Mouse (Mus musculus): ENCODE results near the gene Olfr1499. TPM values are rescaled to one million over a fixed set of nuclear protein-coding genes. Genes with fewer than 3 reads are reported as not detected.

Gene Olfr1499
- polyA plus RNA-seq (2012; fragmentation: generic; extraction: Trizol): not detected

DNA sequence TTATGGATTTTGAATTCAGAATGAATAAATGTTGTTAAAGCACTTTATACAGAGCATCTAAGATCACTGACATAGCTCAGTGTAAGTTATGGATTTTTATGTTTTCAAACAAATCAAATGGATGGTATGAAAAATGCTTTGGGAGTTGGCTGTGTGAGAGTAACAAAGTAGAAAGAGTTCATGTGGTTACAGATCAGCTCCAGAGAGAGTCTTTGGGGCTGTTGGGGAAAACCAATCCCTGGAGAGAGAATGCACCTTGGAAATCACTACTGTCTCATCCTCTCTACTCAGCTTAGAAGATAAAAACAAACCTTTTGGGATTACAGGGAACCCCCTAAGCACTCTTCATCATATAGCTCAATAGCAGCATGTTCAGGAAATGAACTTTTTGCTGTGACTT lies at the start of gene Olfr1499:
Olfr1499 (minus strand) TSS at position 101 of the 400 bp plus-strand sequence.

GRCm38 (mm10) chr19:13861495-13861894 lies 42.2 kb upstream of the Olfr1499 start, which contains the start of gene Olfr1502:
Gene Olfr1502, plus strand, starts transcription at chr19:13861795.

DNA sequence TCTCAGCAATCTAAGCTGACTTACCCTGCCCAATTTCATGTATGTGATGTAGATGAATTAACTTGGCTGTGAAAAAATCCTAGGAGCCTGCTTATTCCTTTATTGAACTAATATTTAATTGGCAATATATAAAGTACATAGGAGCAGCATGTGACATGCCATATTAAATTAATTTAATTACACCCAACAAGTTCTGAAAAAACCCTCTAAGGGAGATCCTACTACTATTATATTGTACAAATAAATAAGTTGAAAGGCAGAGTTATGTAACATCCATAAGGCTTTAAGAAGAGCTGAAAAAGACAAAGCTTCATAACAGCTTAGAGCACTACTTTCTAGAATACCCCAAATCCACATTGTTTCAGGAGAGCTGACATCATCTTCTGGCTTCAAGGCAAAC lies 31.3 kb upstream of the Olfr1499 start, which contains the start of gene Olfr1501:
Olfr1501 (minus strand) TSS at position 101 of the 400 bp plus-strand sequence.

DNA sequence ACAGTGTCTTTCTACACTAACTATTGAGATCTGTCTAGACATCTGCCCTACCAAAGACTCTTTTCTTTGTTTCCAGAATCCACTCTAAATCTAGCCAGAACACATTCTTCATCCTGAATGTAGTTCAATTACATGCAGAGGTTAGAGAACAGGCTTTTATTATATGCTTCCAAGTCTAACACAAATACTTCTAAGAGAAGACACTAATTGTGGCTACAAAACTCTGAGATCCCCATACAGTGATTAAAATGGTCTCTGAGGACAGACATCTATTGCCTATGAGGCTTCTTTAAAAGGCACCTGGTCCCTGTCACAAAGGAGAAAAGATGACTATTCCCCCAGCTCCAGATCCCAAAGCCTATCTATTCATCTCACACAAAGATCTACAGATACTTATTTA lies 11.1 kb upstream of the Olfr1499 start, which contains the start of gene Olfr1500:
Olfr1500 (minus strand) TSS at position 101 of the 400 bp plus-strand sequence.

GRCm38 (mm10) chr19:13798102-13798501 lies 21.1 kb downstream of the Olfr1499 start, which contains the start of gene Olfr1497:
Gene Olfr1497, minus strand, starts transcription at chr19:13798202.

GRCm38 (mm10) chr19:13777578-13777977 lies 41.7 kb downstream of the Olfr1499 start, which contains the start of gene Olfr1496:
Gene Olfr1496, plus strand, starts transcription at chr19:13777878.

GRCm38 (mm10) chr19:13764306-13764705 lies 54.9 kb downstream of the Olfr1499 start, which contains the start of gene Olfr1495:
Gene Olfr1495, plus strand, starts transcription at chr19:13764606.

Other genes starting within 250 kb of the Olfr1499 start
- gene Olfr1484, start 235.9 kb downstream of the Olfr1499 start, polyA plus RNA-seq (2012; fragmentation: generic; extraction: Trizol): not detected
- not detected for gene Olfr1487, start 202.1 kb downstream of the Olfr1499 start, polyA plus RNA-seq (2012; fragmentation: generic; extraction: Trizol)
- gene Olfr1489, start 187.8 kb downstream of the Olfr1499 start, polyA plus RNA-seq (2012; fragmentation: generic; extraction: Trizol): not detected
- gene Olfr1490, start 168.4 kb downstream of the Olfr1499 start, polyA plus RNA-seq (2012; fragmentation: generic; extraction: Trizol): not detected
- gene Olfr1491, start 122.2 kb downstream of the Olfr1499 start, polyA plus RNA-seq (2012; fragmentation: generic; extraction: Trizol): not detected
- not detected for gene Olfr1493-ps1, start 96.2 kb downstream of the Olfr1499 start, polyA plus RNA-seq (2012; fragmentation: generic; extraction: Trizol)
- gene Olfr1494, start 79.7 kb downstream of the Olfr1499 start, polyA plus RNA-seq (2012; fragmentation: generic; extraction: Trizol): not detected
- gene Olfr1495, start 54.8 kb downstream of the Olfr1499 start, polyA plus RNA-seq (2012; fragmentation: generic; extraction: Trizol): not detected
- not detected for gene Olfr1496, start 41.6 kb downstream of the Olfr1499 start, polyA plus RNA-seq (2012; fragmentation: generic; extraction: Trizol)
- not detected for gene Olfr1497, start 21.2 kb downstream of the Olfr1499 start, polyA plus RNA-seq (2012; fragmentation: generic; extraction: Trizol)
- not detected for gene Olfr1500, start 11.0 kb upstream of the Olfr1499 start, polyA plus RNA-seq (2012; fragmentation: generic; extraction: Trizol)
- not detected for gene Olfr1501, start 31.2 kb upstream of the Olfr1499 start, polyA plus RNA-seq (2012; fragmentation: generic; extraction: Trizol)
- not detected for gene Olfr1502, start 42.3 kb upstream of the Olfr1499 start, polyA plus RNA-seq (2012; fragmentation: generic; extraction: Trizol)
- gene Olfr1504, start 78.5 kb upstream of the Olfr1499 start, polyA plus RNA-seq (2012; fragmentation: generic; extraction: Trizol): not detected
- not detected for gene Olfr1505, start 94.1 kb upstream of the Olfr1499 start, polyA plus RNA-seq (2012; fragmentation: generic; extraction: Trizol)

Measured in C3H10T1/2 (cell line).